Mouse (Mus musculus) lung, adult 2 months (tissue): ENCODE measurements around the gene Rogdi.

Source experiments
- CTCF ChIP-seq: fragments of 200-500 bp; IDR thresholded peaks from 2 replicates; pipeline ENCODE4 v1.5.1; 2011; ENCODE audit warnings: mild to moderate bottlenecking, low read length, control low read depth; ENCODE audit not compliant: insufficient read depth
- POLR2A ChIP-seq: fragments of 200-500 bp; IDR thresholded peaks from 2 replicates; pipeline ENCODE4 v1.6.1; 2011; ENCODE audit warnings: low read depth, mild to moderate bottlenecking, control low read depth, low read length, borderline replicate concordance; ENCODE audit errors: extremely low read depth

- peak; percentile 22; the same call in 1 of the 2 replicates for TF ChIP-seq POLR2A
- TF ChIP-seq CTCF = no peak
Observed at GRCm38 (mm10) chr16:5007067-5007466, 6.3 kb downstream of the Rogdi start, which contains the start of gene Smim22.
